Mouse (Mus musculus): ENCODE data around the gene Faf1. TPM values are rescaled to one million over a fixed set of nuclear protein-coding genes. Genes with fewer than 3 reads are reported as not detected.

The Faf1 gene
- polyA plus RNA-seq, 1 experiment from 2014 or later = 42.2 TPM

DNA sequence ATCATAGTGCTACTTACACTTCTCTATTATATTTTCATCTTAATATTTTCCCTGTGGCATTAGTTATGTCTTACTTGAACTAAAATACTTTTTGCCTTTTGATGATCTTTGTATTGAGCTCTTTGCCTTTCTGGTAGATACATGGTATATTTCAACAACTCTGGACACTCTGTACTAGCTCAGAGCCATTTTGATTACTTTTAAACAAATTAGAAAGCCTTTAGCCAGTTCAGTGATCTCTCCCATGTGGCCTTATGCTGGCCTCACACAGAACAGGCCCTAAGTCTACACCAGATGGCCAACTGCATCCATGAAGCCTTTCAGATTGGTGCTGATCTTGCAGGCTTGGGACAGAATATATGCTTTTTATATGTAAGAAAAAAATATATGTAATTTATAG is 23.1 kb upstream of the Faf1 start:
- no peak overlapping the region for H3K27ac ChIP-seq (ENCODE audit: low read depth, low read length)
- H3K4me3 ChIP-seq (ENCODE audit: low read depth, low read length) = no peak overlapping the region
- no peaks in the 10 kb centered on the region for H3K36me3 ChIP-seq (ENCODE audit: control insufficient read depth, insufficient read depth, low read length)
- no peak overlapping the region for H3K4me2 ChIP-seq (ENCODE audit: low read depth, low read length)
- H3K4me1 ChIP-seq (ENCODE audit: control insufficient read depth, insufficient read depth, low read length) = peaks cover 7% of the 10 kb centered on the region
- no peak for ATAC-seq (ENCODE audit: low read depth)
- H3K9me3 ChIP-seq (ENCODE audit: control insufficient read depth, low read length) = no peaks in the 10 kb centered on the region
- H3K27me3 ChIP-seq (ENCODE audit: control insufficient read depth, insufficient read depth, low read length) = peaks cover 32% of the 10 kb centered on the region
- no peak overlapping the region for H3K9ac ChIP-seq (replicated peaks; ENCODE audit: low read depth, low read length)

DNA sequence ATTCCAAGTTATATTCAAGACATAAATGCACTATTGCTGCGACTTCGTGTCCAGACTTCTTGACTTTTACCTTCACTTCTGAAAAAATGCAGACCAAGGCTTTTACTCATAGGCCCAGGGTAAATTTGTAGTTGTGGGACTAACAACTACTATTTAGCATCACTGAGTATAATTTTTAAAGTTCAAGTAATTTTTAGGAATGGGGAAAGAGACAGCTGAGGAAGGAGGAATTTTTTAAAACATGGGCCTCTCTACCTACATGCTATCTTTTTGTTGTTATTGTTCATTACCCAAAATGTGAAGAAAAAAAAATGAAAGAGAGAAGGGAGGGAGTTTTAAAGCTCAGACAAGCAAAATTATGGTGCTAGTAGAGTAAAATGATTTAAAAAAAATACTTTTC is 21.7 kb upstream of the Faf1 start:
- Histone ChIP-seq H3K4me3 (ENCODE audit: low read depth, low read length) (no peak overlapping the region), H3K27ac (ENCODE audit: low read depth, low read length) (no peak overlapping the region), H3K9me3 (ENCODE audit: control insufficient read depth, low read length) (no peaks in the 10 kb centered on the region), H3K4me1 (ENCODE audit: control insufficient read depth, insufficient read depth, low read length) (peaks cover 7% of the 10 kb centered on the region), H3K4me2 (ENCODE audit: low read depth, low read length) (no peak overlapping the region), H3K9ac (replicated peaks; ENCODE audit: low read depth, low read length) (no peak overlapping the region), H3K36me3 (ENCODE audit: control insufficient read depth, insufficient read depth, low read length) (no peaks in the 10 kb centered on the region), H3K27me3 (ENCODE audit: control insufficient read depth, insufficient read depth, low read length) (peaks cover 39% of the 10 kb centered on the region)
- no peak for ATAC-seq (ENCODE audit: low read depth)
- WGBS = 47% methylated on average over 2 of the region's 2 CpGs

DNA sequence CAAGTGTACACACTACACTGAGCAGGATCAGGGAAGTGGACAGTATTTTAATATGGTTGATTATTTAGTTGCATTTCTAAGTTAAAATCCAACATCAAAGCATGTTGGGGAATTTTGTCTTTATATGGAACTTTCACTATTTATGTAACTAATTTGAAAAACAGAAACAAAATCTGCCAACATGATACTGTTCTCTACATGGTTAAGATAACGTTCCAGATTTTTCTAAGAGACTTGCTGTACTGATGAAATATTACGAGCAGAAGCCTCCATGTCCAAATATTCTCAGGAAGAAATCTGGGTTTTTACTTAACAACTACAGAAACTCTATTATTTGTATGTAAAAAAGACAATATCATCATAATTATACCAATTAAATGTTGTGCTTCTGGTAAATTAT is 20.6 kb upstream of the Faf1 start:
- Histone ChIP-seq H3K27ac (ENCODE audit: low read depth, low read length) (no peak overlapping the region), H3K4me1 (ENCODE audit: control insufficient read depth, insufficient read depth, low read length) (peaks cover 7% of the 10 kb centered on the region), H3K4me2 (ENCODE audit: low read depth, low read length) (no peak overlapping the region), H3K4me3 (ENCODE audit: low read depth, low read length) (no peak overlapping the region), H3K36me3 (ENCODE audit: control insufficient read depth, insufficient read depth, low read length) (no peaks in the 10 kb centered on the region), H3K9me3 (ENCODE audit: control insufficient read depth, low read length) (no peaks in the 10 kb centered on the region), H3K27me3 (ENCODE audit: control insufficient read depth, insufficient read depth, low read length) (peaks cover 47% of the 10 kb centered on the region), H3K9ac (replicated peaks; ENCODE audit: low read depth, low read length) (no peak overlapping the region)
- no peak for ATAC-seq (ENCODE audit: low read depth)
- 37% methylated on average over 2 of the region's 2 CpGs for WGBS

- Histone ChIP-seq H3K9ac (replicated peaks; ENCODE audit: low read depth, low read length) (no peak overlapping the region), H3K4me1 (ENCODE audit: control insufficient read depth, insufficient read depth, low read length) (peaks cover 7% of the 10 kb centered on the region), H3K27me3 (ENCODE audit: control insufficient read depth, insufficient read depth, low read length) (peaks cover 51% of the 10 kb centered on the region), H3K4me3 (ENCODE audit: low read depth, low read length) (no peak overlapping the region), H3K9me3 (ENCODE audit: control insufficient read depth, low read length) (no peaks in the 10 kb centered on the region), H3K4me2 (ENCODE audit: low read depth, low read length) (no peak overlapping the region), H3K36me3 (ENCODE audit: control insufficient read depth, insufficient read depth, low read length) (no peaks in the 10 kb centered on the region), H3K27ac (ENCODE audit: low read depth, low read length) (no peak overlapping the region)
- WGBS = 7% methylated on average over 4 of the region's 4 CpGs
- no peak for ATAC-seq (ENCODE audit: low read depth)
Observed at GRCm38 (mm10) chr4:109656301-109656700, 20.1 kb upstream of the Faf1 start.

- Histone ChIP-seq H3K9ac (replicated peaks; ENCODE audit: low read depth, low read length) (no peak overlapping the region; the same call in 1 of the 2 replicates), H3K27me3 (ENCODE audit: control insufficient read depth, insufficient read depth, low read length) (peaks cover 58% of the 10 kb centered on the region), H3K27ac (ENCODE audit: low read depth, low read length) (no peak overlapping the region), H3K4me2 (ENCODE audit: low read depth, low read length) (peak overlapping the region; percentile 35), H3K4me3 (ENCODE audit: low read depth, low read length) (peak overlapping the region; percentile 13; the same call in 1 of the 2 replicates), H3K9me3 (ENCODE audit: control insufficient read depth, low read length) (no peaks in the 10 kb centered on the region), H3K36me3 (ENCODE audit: control insufficient read depth, insufficient read depth, low read length) (no peaks in the 10 kb centered on the region), H3K4me1 (ENCODE audit: control insufficient read depth, insufficient read depth, low read length) (peaks cover 7% of the 10 kb centered on the region)
- under 1% methylated on average over 44 of the region's 53 CpGs for WGBS
- peak; percentile 44; the same call in 1 of the 2 replicates for ATAC-seq (ENCODE audit: low read depth)
Observed at GRCm38 (mm10) chr4:109657021-109657850, 19.2 kb upstream of the Faf1 start.

GRCm38 (mm10) chr4:109657851-109658500 is 18.4 kb upstream of the Faf1 start:
- no peak overlapping the region for H3K9ac ChIP-seq (replicated peaks; ENCODE audit: low read depth, low read length)
- ATAC-seq (ENCODE audit: low read depth) = no peak
- H3K27me3 ChIP-seq (ENCODE audit: control insufficient read depth, insufficient read depth, low read length) = peaks cover 61% of the 10 kb centered on the region

DNA sequence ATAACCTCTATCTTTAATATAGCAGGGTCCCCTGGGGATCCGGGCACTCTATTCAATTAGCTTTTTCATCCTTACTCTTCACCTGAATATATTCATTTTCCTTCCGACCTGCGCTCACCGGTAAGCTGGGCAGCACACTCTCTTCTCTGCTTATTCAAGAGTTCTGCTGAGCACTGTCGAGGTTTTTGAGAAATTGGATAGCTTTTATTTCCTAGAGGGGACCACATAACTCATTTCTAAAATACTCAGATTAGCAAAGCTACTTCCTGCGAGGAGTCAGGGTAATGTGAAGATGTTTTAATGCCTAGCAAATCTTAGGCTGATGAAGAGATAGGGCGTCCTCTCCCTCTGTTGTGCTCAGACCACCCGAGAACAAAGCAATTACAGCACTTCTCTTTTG is 17.6 kb upstream of the Faf1 start:
- 3% methylated on average over 8 of the region's 8 CpGs for WGBS
- Histone ChIP-seq H3K4me3 (ENCODE audit: low read depth, low read length) (no peak overlapping the region), H3K4me1 (ENCODE audit: control insufficient read depth, insufficient read depth, low read length) (peaks cover 7% of the 10 kb centered on the region), H3K4me2 (ENCODE audit: low read depth, low read length) (no peak overlapping the region), H3K27me3 (ENCODE audit: control insufficient read depth, insufficient read depth, low read length) (peaks cover 62% of the 10 kb centered on the region), H3K9ac (replicated peaks; ENCODE audit: low read depth, low read length) (no peak overlapping the region), H3K36me3 (ENCODE audit: control insufficient read depth, insufficient read depth, low read length) (no peaks in the 10 kb centered on the region), H3K27ac (ENCODE audit: low read depth, low read length) (no peak overlapping the region), H3K9me3 (ENCODE audit: control insufficient read depth, low read length) (no peaks in the 10 kb centered on the region)
- ATAC-seq (ENCODE audit: low read depth) = no peak

More at GRCm38 (mm10) chr4:109657851-109658500, 18.4 kb upstream of the Faf1 start:
- H3K36me3 ChIP-seq (ENCODE audit: control insufficient read depth, insufficient read depth, low read length) = no peaks in the 10 kb centered on the region
- no peak overlapping the region for H3K27ac ChIP-seq (ENCODE audit: low read depth, low read length)
- H3K4me2 ChIP-seq (ENCODE audit: low read depth, low read length) = peak overlapping the region; percentile 35; the same call in 1 of the 2 replicates
- peaks cover 7% of the 10 kb centered on the region for H3K4me1 ChIP-seq (ENCODE audit: control insufficient read depth, insufficient read depth, low read length)
- no peak overlapping the region for H3K4me3 ChIP-seq (ENCODE audit: low read depth, low read length)
- H3K9me3 ChIP-seq (ENCODE audit: control insufficient read depth, low read length) = no peaks in the 10 kb centered on the region
- under 1% methylated on average over 20 of the region's 20 CpGs for WGBS

- no peak overlapping the region for H3K4me2 ChIP-seq (ENCODE audit: low read depth, low read length)
- WGBS = 17% methylated on average over 2 of the region's 2 CpGs
- peaks cover 65% of the 10 kb centered on the region for H3K27me3 ChIP-seq (ENCODE audit: control insufficient read depth, insufficient read depth, low read length)
- peaks cover 7% of the 10 kb centered on the region for H3K4me1 ChIP-seq (ENCODE audit: control insufficient read depth, insufficient read depth, low read length)
- no peak overlapping the region for H3K27ac ChIP-seq (ENCODE audit: low read depth, low read length)
- H3K9ac ChIP-seq (replicated peaks; ENCODE audit: low read depth, low read length) = no peak overlapping the region
- ATAC-seq (ENCODE audit: low read depth) = no peak
- no peaks in the 10 kb centered on the region for H3K36me3 ChIP-seq (ENCODE audit: control insufficient read depth, insufficient read depth, low read length)
- no peaks in the 10 kb centered on the region for H3K9me3 ChIP-seq (ENCODE audit: control insufficient read depth, low read length)
- H3K4me3 ChIP-seq (ENCODE audit: low read depth, low read length) = no peak overlapping the region
Observed at GRCm38 (mm10) chr4:109659571-109659970, 16.8 kb upstream of the Faf1 start.

DNA sequence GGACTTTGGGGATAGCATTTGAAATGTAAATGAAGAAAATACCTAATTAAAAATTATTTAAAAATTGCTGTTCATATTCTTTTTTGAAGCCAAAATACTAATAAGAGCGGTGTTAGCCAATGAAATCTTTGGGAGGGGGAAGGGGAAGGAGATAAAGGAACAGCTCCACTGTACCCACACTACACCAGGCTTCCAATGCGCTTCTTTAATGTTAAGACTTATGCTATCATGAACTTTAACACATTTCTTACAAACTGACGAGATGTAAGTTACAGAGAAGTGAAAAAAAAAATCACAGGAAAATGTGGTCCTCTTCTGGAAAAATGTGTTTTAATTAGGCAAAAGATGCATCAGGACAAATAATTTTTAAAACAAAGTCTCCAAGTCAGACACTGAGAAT is 15.8 kb upstream of the Faf1 start:
- Histone ChIP-seq H3K9me3 (ENCODE audit: control insufficient read depth, low read length) (no peaks in the 10 kb centered on the region), H3K4me2 (ENCODE audit: low read depth, low read length) (no peak overlapping the region), H3K36me3 (ENCODE audit: control insufficient read depth, insufficient read depth, low read length) (no peaks in the 10 kb centered on the region), H3K27ac (ENCODE audit: low read depth, low read length) (no peak overlapping the region), H3K4me1 (ENCODE audit: control insufficient read depth, insufficient read depth, low read length) (peaks cover 10% of the 10 kb centered on the region), H3K9ac (replicated peaks; ENCODE audit: low read depth, low read length) (no peak overlapping the region), H3K4me3 (ENCODE audit: low read depth, low read length) (no peak overlapping the region), H3K27me3 (ENCODE audit: control insufficient read depth, insufficient read depth, low read length) (peaks cover 59% of the 10 kb centered on the region)
- 16% methylated on average over 3 of the region's 3 CpGs for WGBS
- ATAC-seq (ENCODE audit: low read depth) = no peak
